Mouse (Mus musculus) hindbrain, embryonic 12.5 days (tissue): ENCODE data around the gene Cpm. TPM values are rescaled to one million over a fixed set of nuclear protein-coding genes. Genes with fewer than 3 reads are reported as not detected.

ENCODE experiments used
- ATAC-seq: fragments of 200-750 bp; cut with Nextera tagmentation; 2 replicates; pipeline ENCODE4 v1.8.0; 2017; ENCODE audit warnings: moderate TSS enrichment; ENCODE audit not compliant: low FRiP score
- H3K27ac ChIP-seq: fragments of 300-500 bp; sonication (generic); 2 replicates; pipeline ENCODE4 v1.5.1; 2016; ENCODE audit warnings: mild to moderate bottlenecking
- H3K27me3 ChIP-seq: fragments of 300-500 bp; sonication (generic); 2 replicates; pipeline ENCODE4 v1.6.1; 2016; ENCODE audit warnings: mild to moderate bottlenecking
- H3K36me3 ChIP-seq: fragments of 300-500 bp; sonication (generic); 2 replicates; pipeline ENCODE4 v1.6.1; 2016; ENCODE audit warnings: mild to moderate bottlenecking
- H3K4me1 ChIP-seq: fragments of 300-500 bp; sonication (generic); 2 replicates; pipeline ENCODE4 v1.6.1; 2016
- H3K4me2 ChIP-seq: fragments of 300-500 bp; sonication (generic); replicated peaks from 2 replicates; pipeline ENCODE4 v1.6.1; 2016; ENCODE audit warnings: mild to moderate bottlenecking
- H3K4me3 ChIP-seq: fragments of 300-500 bp; sonication (generic); 2 replicates; pipeline ENCODE4 v1.5.1; 2016; ENCODE audit warnings: mild to moderate bottlenecking
- H3K9ac ChIP-seq: fragments of 300-500 bp; sonication (generic); 2 replicates; pipeline ENCODE4 v1.6.1; 2016; ENCODE audit warnings: mild to moderate bottlenecking, moderate library complexity
- H3K9me3 ChIP-seq: fragments of 300-500 bp; sonication (generic); replicated peaks from 2 replicates; pipeline ENCODE4 v1.6.1; 2016; ENCODE audit warnings: mild to moderate bottlenecking
- WGBS: fragments of 180-500 bp; shearing (Covaris S2); methylation state at CpG from one replicate; pipeline ENCODE4 v1.1.7; 2016; 5-methylcytosine and 5-hydroxymethylcytosine counted together
- polyA plus RNA-seq: library from polyadenylated mRNA; unstranded; fragments of >200 nt; fragmentation: Nextera tagmentation; extraction: Ambion mirVana; gene quantifications from 2 replicates; pipeline ENCODE4 v1.2.1, GENCODE M21; 2016

Cpm gene
- polyA plus RNA-seq, 1 experiment from 2014 or later = 6.0 TPM

- no peak for ATAC-seq
- H3K27me3 ChIP-seq = no peaks in the 10 kb centered on the region
- 92% methylated on average over 8 of the region's 8 CpGs for WGBS
Observed at GRCm38 (mm10) chr10:117604624-117605282, 24.5 kb upstream of the Cpm start.

GRCm38 (mm10) chr10:117605283-117606243, 23.7 kb upstream of the Cpm start:
- no peak overlapping the region for H3K4me2 ChIP-seq
- ATAC-seq = no peak
- no peaks in the 10 kb centered on the region for H3K4me1 ChIP-seq
- no peaks in the 10 kb centered on the region for H3K36me3 ChIP-seq
- no peak overlapping the region for H3K27ac ChIP-seq
- no peaks in the 10 kb centered on the region for H3K9me3 ChIP-seq
- no peaks in the 10 kb centered on the region for H3K27me3 ChIP-seq
- 82% methylated on average over 15 of the region's 15 CpGs for WGBS
- no peak overlapping the region for H3K4me3 ChIP-seq
- no peak overlapping the region for H3K9ac ChIP-seq

More at GRCm38 (mm10) chr10:117604624-117605282, 24.5 kb upstream of the Cpm start:
- no peak overlapping the region for H3K4me3 ChIP-seq
- H3K9me3 ChIP-seq = no peaks in the 10 kb centered on the region
- no peak overlapping the region for H3K27ac ChIP-seq
- H3K4me1 ChIP-seq = no peaks in the 10 kb centered on the region
- H3K36me3 ChIP-seq = no peaks in the 10 kb centered on the region
- no peak overlapping the region for H3K9ac ChIP-seq
- no peak overlapping the region for H3K4me2 ChIP-seq

GRCm38 (mm10) chr10:117606423-117606822, 22.9 kb upstream of the Cpm start:
- WGBS = 78% methylated on average over 5 of the region's 5 CpGs
- H3K4me3 ChIP-seq = no peak overlapping the region

GRCm38 (mm10) chr10:117607051-117607803, 22.1 kb upstream of the Cpm start:
- WGBS = 91% methylated on average over 20 of the region's 20 CpGs
- no peak overlapping the region for H3K27ac ChIP-seq

More at GRCm38 (mm10) chr10:117606423-117606822, 22.9 kb upstream of the Cpm start:
- H3K9me3 ChIP-seq = no peaks in the 10 kb centered on the region
- ATAC-seq = no peak
- no peaks in the 10 kb centered on the region for H3K36me3 ChIP-seq
- H3K4me1 ChIP-seq = no peaks in the 10 kb centered on the region
- no peak overlapping the region for H3K27ac ChIP-seq
- no peaks in the 10 kb centered on the region for H3K27me3 ChIP-seq
- no peak overlapping the region for H3K4me2 ChIP-seq
- no peak overlapping the region for H3K9ac ChIP-seq

GRCm38 (mm10) chr10:117607804-117608279, 21.5 kb upstream of the Cpm start:
- no peak overlapping the region for H3K27ac ChIP-seq
- H3K36me3 ChIP-seq = no peaks in the 10 kb centered on the region
- H3K9me3 ChIP-seq = no peaks in the 10 kb centered on the region
- H3K27me3 ChIP-seq = no peaks in the 10 kb centered on the region
- no peak for ATAC-seq
- WGBS = 93% methylated on average over 10 of the region's 10 CpGs
- H3K4me2 ChIP-seq = no peak overlapping the region
- H3K9ac ChIP-seq = no peak overlapping the region
- H3K4me3 ChIP-seq = no peak overlapping the region
- no peaks in the 10 kb centered on the region for H3K4me1 ChIP-seq

More at GRCm38 (mm10) chr10:117607051-117607803, 22.1 kb upstream of the Cpm start:
- no peak for ATAC-seq
- Histone ChIP-seq H3K27me3 (no peaks in the 10 kb centered on the region), H3K9me3 (no peaks in the 10 kb centered on the region), H3K4me2 (no peak overlapping the region), H3K9ac (no peak overlapping the region), H3K4me3 (no peak overlapping the region), H3K4me1 (no peaks in the 10 kb centered on the region), H3K36me3 (no peaks in the 10 kb centered on the region)

GRCm38 (mm10) chr10:117608487-117608886, 20.8 kb upstream of the Cpm start:
- no peaks in the 10 kb centered on the region for H3K36me3 ChIP-seq
- H3K4me1 ChIP-seq = no peaks in the 10 kb centered on the region
- no peak for ATAC-seq
- WGBS = 92% methylated on average over 7 of the region's 7 CpGs
- no peak overlapping the region for H3K27ac ChIP-seq
- H3K9me3 ChIP-seq = no peaks in the 10 kb centered on the region
- no peaks in the 10 kb centered on the region for H3K27me3 ChIP-seq
- H3K4me3 ChIP-seq = no peak overlapping the region
- no peak overlapping the region for H3K9ac ChIP-seq
- H3K4me2 ChIP-seq = no peak overlapping the region

- Histone ChIP-seq H3K9me3 (no peaks in the 10 kb centered on the region), H3K9ac (no peak overlapping the region), H3K27me3 (no peaks in the 10 kb centered on the region), H3K4me2 (no peak overlapping the region), H3K4me1 (no peaks in the 10 kb centered on the region), H3K36me3 (no peaks in the 10 kb centered on the region), H3K27ac (no peak overlapping the region), H3K4me3 (no peak overlapping the region)
- 95% methylated on average over 7 of the region's 7 CpGs for WGBS
- ATAC-seq = no peak
Observed at GRCm38 (mm10) chr10:117608988-117609809, 20.1 kb upstream of the Cpm start.

GRCm38 (mm10) chr10:117609810-117610090, 19.6 kb upstream of the Cpm start:
- WGBS = 89% methylated on average over 6 of the region's 6 CpGs
- H3K27me3 ChIP-seq = no peaks in the 10 kb centered on the region

GRCm38 (mm10) chr10:117610160-117610764, 19.0 kb upstream of the Cpm start:
- Histone ChIP-seq H3K4me2 (no peak overlapping the region), H3K27me3 (no peaks in the 10 kb centered on the region), H3K4me3 (no peak overlapping the region), H3K36me3 (no peaks in the 10 kb centered on the region), H3K4me1 (no peaks in the 10 kb centered on the region), H3K9me3 (no peaks in the 10 kb centered on the region), H3K27ac (no peak overlapping the region), H3K9ac (no peak overlapping the region)
- no peak for ATAC-seq
- WGBS = 92% methylated on average over 5 of the region's 5 CpGs

More at GRCm38 (mm10) chr10:117609810-117610090, 19.6 kb upstream of the Cpm start:
- no peak for ATAC-seq
- Histone ChIP-seq H3K4me2 (no peak overlapping the region), H3K9me3 (no peaks in the 10 kb centered on the region), H3K4me1 (no peaks in the 10 kb centered on the region), H3K27ac (no peak overlapping the region), H3K9ac (no peak overlapping the region), H3K4me3 (no peak overlapping the region), H3K36me3 (no peaks in the 10 kb centered on the region)

- H3K4me2 ChIP-seq = no peak overlapping the region
- 83% methylated on average over 2 of the region's 2 CpGs for WGBS
Observed at GRCm38 (mm10) chr10:117610794-117611384, 18.4 kb upstream of the Cpm start.

GRCm38 (mm10) chr10:117611503-117611902, 17.8 kb upstream of the Cpm start:
- H3K4me3 ChIP-seq = no peak overlapping the region
- ATAC-seq = no peak
- H3K4me1 ChIP-seq = no peaks in the 10 kb centered on the region
- H3K4me2 ChIP-seq = no peak overlapping the region
- H3K9me3 ChIP-seq = no peaks in the 10 kb centered on the region
- WGBS = 88% methylated on average over 2 of the region's 2 CpGs
- H3K27me3 ChIP-seq = no peaks in the 10 kb centered on the region
- H3K9ac ChIP-seq = no peak overlapping the region
- H3K36me3 ChIP-seq = no peaks in the 10 kb centered on the region
- no peak overlapping the region for H3K27ac ChIP-seq

More at GRCm38 (mm10) chr10:117610794-117611384, 18.4 kb upstream of the Cpm start:
- no peaks in the 10 kb centered on the region for H3K9me3 ChIP-seq
- H3K27ac ChIP-seq = no peak overlapping the region
- H3K4me3 ChIP-seq = no peak overlapping the region
- no peaks in the 10 kb centered on the region for H3K36me3 ChIP-seq
- H3K27me3 ChIP-seq = no peaks in the 10 kb centered on the region
- no peaks in the 10 kb centered on the region for H3K4me1 ChIP-seq
- H3K9ac ChIP-seq = no peak overlapping the region
- no peak for ATAC-seq
